Mouse (Mus musculus) hindbrain, embryonic 14.5 days (tissue): ENCODE results near the gene Fgf7. TPM values are rescaled to one million over a fixed set of nuclear protein-coding genes. Genes with fewer than 3 reads are reported as not detected.

ENCODE experiments used
- ATAC-seq: fragments of 200-750 bp; cut with Nextera tagmentation; 2 replicates; pipeline ENCODE4 v1.8.0; 2017; ENCODE audit warnings: moderate number of reproducible peaks, mild to moderate bottlenecking, moderate TSS enrichment, moderate library complexity; ENCODE audit not compliant: low FRiP score
- DNase-seq: peaks from one replicate; pipeline ENCODE4 v3.0.0-alpha.2; 2015; ENCODE audit warnings: low spot score
- H3K27ac ChIP-seq: fragments of 300-500 bp; sonication (generic); 2 replicates; pipeline ENCODE4 v1.5.1; 2014; ENCODE audit warnings: mild to moderate bottlenecking, moderate library complexity
- H3K27me3 ChIP-seq: fragments of 300-500 bp; sonication (generic); 2 replicates; pipeline ENCODE4 v1.6.1; 2014; ENCODE audit warnings: mild to moderate bottlenecking, low read length, mixed read lengths; ENCODE audit not compliant: control insufficient read depth, insufficient read depth
- H3K36me3 ChIP-seq: fragments of 300-500 bp; sonication (generic); replicated peaks from 2 replicates; pipeline ENCODE4 v1.6.1; 2014; ENCODE audit not compliant: control insufficient read depth, insufficient read depth
- H3K4me1 ChIP-seq: fragments of 300-500 bp; sonication (generic); replicated peaks from 2 replicates; pipeline ENCODE4 v1.6.1; 2014; ENCODE audit warnings: antibody characterized with exemption, low read length, mixed read lengths; ENCODE audit not compliant: control insufficient read depth, insufficient read depth
- H3K4me2 ChIP-seq: fragments of 300-500 bp; sonication (generic); replicated peaks from 2 replicates; pipeline ENCODE4 v1.6.1; 2014; ENCODE audit warnings: mild to moderate bottlenecking, moderate library complexity
- H3K4me3 ChIP-seq: fragments of 300-500 bp; sonication (generic); replicated peaks from 2 replicates; pipeline ENCODE4 v1.5.1; 2014; ENCODE audit warnings: mild to moderate bottlenecking, low read length
- H3K9ac ChIP-seq: fragments of 300-500 bp; sonication (generic); 2 replicates; pipeline ENCODE4 v1.6.1; 2014
- H3K9me3 ChIP-seq: fragments of 300-500 bp; sonication (generic); 2 replicates; pipeline ENCODE4 v1.6.1; 2016; ENCODE audit warnings: low read length; ENCODE audit not compliant: control insufficient read depth
- WGBS: fragments of 180-500 bp; shearing (Covaris S2); extraction: QIAGEN DNeasy Blood & Tissue Kit; methylation state at CpG from one replicate; pipeline ENCODE4 v1.1.7; 2014; 5-methylcytosine and 5-hydroxymethylcytosine counted together
- polyA plus RNA-seq: library from polyadenylated mRNA; unstranded; fragments of >200 nt; fragmentation: Nextera tagmentation; extraction: Ambion mirVana; gene quantifications from 2 replicates; pipeline ENCODE4 v1.2.1, GENCODE M21; 2014

The Fgf7 gene
- 0.35 and 0.84 TPM in 2 replicates for polyA plus RNA-seq

DNA sequence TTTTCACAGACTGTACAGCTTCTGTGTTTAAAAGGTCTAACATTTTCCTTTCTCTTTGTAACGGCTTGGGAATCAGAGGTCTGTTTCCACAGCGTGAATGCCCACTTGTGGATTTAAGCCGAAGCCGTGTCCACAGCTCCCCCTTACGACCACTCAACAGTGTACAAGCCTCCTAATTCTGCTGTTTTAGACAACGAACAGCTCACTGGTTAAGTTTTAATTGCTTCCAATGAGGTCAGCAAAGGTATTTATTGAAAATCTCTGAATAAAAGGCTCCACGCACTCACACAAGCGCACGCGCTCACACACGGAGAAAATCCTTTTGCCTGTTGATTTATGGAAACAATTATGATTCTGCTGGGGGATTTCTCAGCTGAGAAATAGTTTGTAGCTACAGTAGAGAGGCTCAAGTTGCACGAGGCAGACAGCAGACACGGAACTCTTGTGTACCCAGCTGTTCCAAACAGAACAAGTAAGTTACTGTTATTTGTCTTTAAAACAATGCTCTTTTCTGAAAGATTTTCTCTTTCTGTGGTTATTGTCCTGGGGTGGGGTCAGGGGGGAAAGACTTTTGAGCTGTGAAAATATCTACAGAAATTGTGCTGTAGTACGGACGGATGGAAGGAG is at the start of gene Fgf7:
TSS of gene Fgf7 (plus strand) at position 280 of the 627 bp plus-strand sequence.
- ATAC-seq (no peak), DNase-seq (peak; percentile 41)
- H3K27ac ChIP-seq = no peak within 1 kb of the TSS
- H3K9ac ChIP-seq = no peak within 1 kb of the TSS
- no peaks in the 10 kb centered on the region for H3K9me3 ChIP-seq
- no peaks in the 10 kb centered on the region for H3K4me1 ChIP-seq
- H3K36me3 ChIP-seq = no peaks in the 10 kb centered on the region
- H3K27me3 ChIP-seq = no peaks in the 10 kb centered on the region
- no peak within 1 kb of the TSS for H3K4me3 ChIP-seq
- 68% methylated on average over 15 of the region's 15 CpGs for WGBS
- no peak within 1 kb of the TSS; the same call in 1 of the 2 replicates for H3K4me2 ChIP-seq

DNA sequence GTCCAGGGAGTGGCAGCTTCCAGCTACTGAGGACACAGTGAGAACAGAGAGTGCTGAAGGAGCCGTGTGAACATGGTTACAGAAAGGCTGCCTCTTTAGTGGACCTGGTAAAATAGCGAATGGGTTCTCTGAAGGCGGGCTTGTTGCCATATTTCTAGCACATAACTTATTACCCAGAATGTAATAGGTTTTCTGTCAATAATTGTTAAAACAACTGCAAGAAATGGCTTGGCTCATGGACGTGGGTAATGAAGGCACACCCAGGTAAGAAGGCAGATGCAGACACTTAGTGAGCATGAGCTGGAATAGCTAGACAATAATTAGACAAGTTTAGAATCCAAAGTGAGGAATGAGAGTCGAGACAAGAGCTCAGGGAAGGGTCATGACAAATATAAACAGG is 32.2 kb upstream of the Fgf7 start:
- no peaks in the 10 kb centered on the region for H3K27me3 ChIP-seq
- no peak overlapping the region for H3K4me3 ChIP-seq
- DNase-seq (no peak), ATAC-seq (no peak)
- no peaks in the 10 kb centered on the region for H3K36me3 ChIP-seq
- no peaks in the 10 kb centered on the region for H3K9me3 ChIP-seq
- 84% methylated on average over 5 of the region's 5 CpGs for WGBS
- no peak overlapping the region for H3K4me2 ChIP-seq
- no peaks in the 10 kb centered on the region for H3K4me1 ChIP-seq
- H3K9ac ChIP-seq = no peak overlapping the region
- H3K27ac ChIP-seq = no peak overlapping the region

- ATAC-seq = peak; percentile 82
- peak; percentile 73 for DNase-seq
- Histone ChIP-seq H3K27me3 (no peaks in the 10 kb centered on the region), H3K4me2 (no peak overlapping the region), H3K36me3 (no peaks in the 10 kb centered on the region), H3K4me3 (no peak overlapping the region), H3K9me3 (no peaks in the 10 kb centered on the region), H3K9ac (no peak overlapping the region), H3K27ac (no peak overlapping the region), H3K4me1 (no peaks in the 10 kb centered on the region)
- WGBS = 47% methylated on average over 3 of the region's 3 CpGs
Observed at GRCm38 (mm10) chr2:126006088-126006487, 28.4 kb upstream of the Fgf7 start.

DNA sequence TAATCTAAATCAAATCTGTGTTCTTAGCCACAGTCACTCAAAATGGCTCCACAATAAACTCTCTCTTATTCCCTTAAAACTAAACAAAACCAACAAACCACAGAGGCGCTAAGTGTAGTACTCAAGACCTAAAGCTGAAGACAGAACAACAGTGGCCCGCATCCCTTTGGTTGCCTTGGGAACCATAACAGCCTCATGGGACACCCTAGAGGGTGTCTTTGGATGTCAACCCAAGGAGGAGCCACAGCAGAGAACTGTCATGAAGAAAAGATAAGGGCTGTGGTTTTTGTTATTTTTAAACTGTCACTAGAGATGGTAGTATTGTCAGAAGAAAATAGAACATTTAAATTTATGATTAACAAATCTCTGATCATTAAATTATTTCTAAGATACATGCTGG is 27.7 kb upstream of the Fgf7 start:
- H3K9me3 ChIP-seq = no peaks in the 10 kb centered on the region
- no peak for DNase-seq
- no peaks in the 10 kb centered on the region for H3K4me1 ChIP-seq
- H3K4me2 ChIP-seq = no peak overlapping the region
- ATAC-seq = no peak
- H3K36me3 ChIP-seq = no peaks in the 10 kb centered on the region
- no peak overlapping the region for H3K9ac ChIP-seq
- H3K27me3 ChIP-seq = no peaks in the 10 kb centered on the region
- 57% methylated on average over 2 of the region's 2 CpGs for WGBS
- no peak overlapping the region for H3K27ac ChIP-seq
- H3K4me3 ChIP-seq = no peak overlapping the region

DNA sequence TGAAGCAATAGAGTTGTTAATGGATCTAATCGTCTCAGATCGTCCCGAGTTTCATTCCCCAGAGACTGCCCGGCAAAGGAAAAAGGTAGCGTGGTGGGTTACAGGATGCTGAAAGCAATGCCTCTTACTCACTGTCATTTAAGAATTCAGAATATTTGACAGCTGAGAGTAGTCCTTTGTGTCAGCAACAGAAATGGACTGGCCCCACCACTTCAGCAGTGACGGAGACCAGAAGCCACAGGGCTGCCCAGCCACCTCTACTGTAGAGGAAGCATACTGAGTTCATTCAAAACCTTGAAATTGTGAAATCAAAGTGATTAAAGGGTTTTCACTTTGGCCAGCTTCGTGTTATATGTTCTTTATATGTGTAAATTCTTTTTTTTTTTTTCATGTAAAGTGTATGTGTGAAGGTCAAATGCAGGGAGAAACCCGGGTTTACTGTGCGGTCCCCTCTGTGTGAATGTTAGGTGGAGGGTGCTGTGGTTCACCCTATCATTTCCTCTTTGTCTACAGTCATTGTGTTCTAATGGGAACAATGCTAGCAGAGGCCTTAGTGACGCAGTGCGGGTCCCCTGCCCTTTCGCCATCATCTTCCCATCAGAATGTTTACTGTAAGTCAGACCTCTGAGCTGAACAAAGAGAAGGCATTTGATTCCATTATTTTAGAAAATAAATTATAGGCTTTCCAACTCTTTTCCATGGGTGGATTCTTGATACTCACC is 19.3 kb upstream of the Fgf7 start:
- Histone ChIP-seq H3K27me3 (no peaks in the 10 kb centered on the region), H3K4me2 (no peak overlapping the region), H3K4me1 (0 out of 2 replicates have a peak, but pooled peaks cover 3% of the 10 kb centered on the region), H3K36me3 (no peaks in the 10 kb centered on the region), H3K27ac (no peak overlapping the region), H3K4me3 (no peak overlapping the region), H3K9me3 (no peaks in the 10 kb centered on the region), H3K9ac (no peak overlapping the region)
- WGBS = 37% methylated on average over 12 of the region's 12 CpGs
- DNase-seq = no peak
- ATAC-seq = no peak

DNA sequence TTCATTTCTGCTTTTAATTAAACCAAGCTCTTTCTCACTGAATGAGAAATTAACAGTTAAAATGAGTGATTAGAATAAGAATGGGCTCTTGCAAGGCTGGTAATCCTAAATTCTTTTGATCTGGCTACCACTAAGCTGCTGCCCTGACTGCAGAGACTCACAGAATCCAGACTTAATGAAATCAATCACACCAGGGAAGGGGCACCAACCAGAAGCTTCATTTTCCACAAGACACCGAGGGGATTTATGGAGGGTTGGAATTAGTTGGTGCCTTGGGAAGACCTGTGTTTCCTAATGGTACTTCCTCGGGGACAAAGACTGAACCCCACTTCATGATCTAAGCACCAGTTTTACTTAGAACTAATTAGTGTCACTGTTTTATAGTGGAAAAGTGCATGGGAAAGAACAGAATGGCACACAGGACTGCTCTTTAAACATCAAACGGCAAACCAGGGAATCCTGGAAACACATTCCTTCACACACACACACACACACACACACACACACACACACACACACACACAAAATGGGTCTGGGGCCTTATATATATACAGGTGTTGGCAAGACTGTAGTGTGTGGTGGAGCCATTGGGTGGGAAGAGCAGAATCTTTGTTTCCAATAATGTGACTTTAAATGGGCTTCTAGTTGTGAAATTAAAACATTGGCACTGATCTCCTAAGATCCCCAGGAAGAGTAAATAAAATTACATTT is 18.5 kb upstream of the Fgf7 start:
- no peaks in the 10 kb centered on the region for H3K27me3 ChIP-seq
- no peaks in the 10 kb centered on the region for H3K9me3 ChIP-seq
- H3K27ac ChIP-seq = no peak overlapping the region
- no peak overlapping the region for H3K4me3 ChIP-seq
- no peak overlapping the region for H3K9ac ChIP-seq
- 0 out of 2 replicates have a peak, but pooled peaks cover 3% of the 10 kb centered on the region for H3K4me1 ChIP-seq
- 38% methylated on average over 3 of the region's 3 CpGs for WGBS
- no peak for ATAC-seq
- no peak for DNase-seq
- no peak overlapping the region for H3K4me2 ChIP-seq
- H3K36me3 ChIP-seq = no peaks in the 10 kb centered on the region

GRCm38 (mm10) chr2:126031186-126031900 is 3.1 kb upstream of the Fgf7 start:
- ATAC-seq = no peak
- Histone ChIP-seq H3K36me3 (no peaks in the 10 kb centered on the region), H3K9ac (no peak overlapping the region), H3K9me3 (no peaks in the 10 kb centered on the region), H3K27me3 (no peaks in the 10 kb centered on the region), H3K4me3 (no peak overlapping the region), H3K27ac (no peak overlapping the region), H3K4me1 (no peaks in the 10 kb centered on the region), H3K4me2 (no peak overlapping the region)
- DNase-seq = no peak
- WGBS = 72% methylated on average over 8 of the region's 8 CpGs

GRCm38 (mm10) chr2:126033114-126033972 is 1.1 kb upstream of the Fgf7 start:
- no peak overlapping the region for H3K4me3 ChIP-seq
- no peak overlapping the region for H3K27ac ChIP-seq
- H3K9me3 ChIP-seq = no peaks in the 10 kb centered on the region
- H3K4me1 ChIP-seq = no peaks in the 10 kb centered on the region
- no peaks in the 10 kb centered on the region for H3K36me3 ChIP-seq
- DNase-seq (peak; percentile 66), ATAC-seq (peak; percentile 40; the same call in 1 of the 2 replicates)
- WGBS = 76% methylated on average over 8 of the region's 8 CpGs
- no peak overlapping the region for H3K9ac ChIP-seq
- H3K27me3 ChIP-seq = no peaks in the 10 kb centered on the region
- H3K4me2 ChIP-seq = no peak overlapping the region
